Mouse (Mus musculus) olfactory bulb, adult 2 months (tissue): Measurements from ENCODE around the gene Hic2.

Source experiments
- CTCF ChIP-seq: fragments of 200-500 bp; IDR thresholded peaks from 2 replicates; pipeline ENCODE4 v1.5.1; 2012; ENCODE audit warnings: low read depth, mild to moderate bottlenecking, low read length, moderate library complexity; ENCODE audit not compliant: insufficient read depth
- POLR2A ChIP-seq: fragments of 200-500 bp; IDR thresholded peaks from 2 replicates; pipeline ENCODE4 v1.6.1; 2012; ENCODE audit warnings: mild to moderate bottlenecking, low read depth, low read length, moderate library complexity; ENCODE audit not compliant: insufficient read depth

DNA sequence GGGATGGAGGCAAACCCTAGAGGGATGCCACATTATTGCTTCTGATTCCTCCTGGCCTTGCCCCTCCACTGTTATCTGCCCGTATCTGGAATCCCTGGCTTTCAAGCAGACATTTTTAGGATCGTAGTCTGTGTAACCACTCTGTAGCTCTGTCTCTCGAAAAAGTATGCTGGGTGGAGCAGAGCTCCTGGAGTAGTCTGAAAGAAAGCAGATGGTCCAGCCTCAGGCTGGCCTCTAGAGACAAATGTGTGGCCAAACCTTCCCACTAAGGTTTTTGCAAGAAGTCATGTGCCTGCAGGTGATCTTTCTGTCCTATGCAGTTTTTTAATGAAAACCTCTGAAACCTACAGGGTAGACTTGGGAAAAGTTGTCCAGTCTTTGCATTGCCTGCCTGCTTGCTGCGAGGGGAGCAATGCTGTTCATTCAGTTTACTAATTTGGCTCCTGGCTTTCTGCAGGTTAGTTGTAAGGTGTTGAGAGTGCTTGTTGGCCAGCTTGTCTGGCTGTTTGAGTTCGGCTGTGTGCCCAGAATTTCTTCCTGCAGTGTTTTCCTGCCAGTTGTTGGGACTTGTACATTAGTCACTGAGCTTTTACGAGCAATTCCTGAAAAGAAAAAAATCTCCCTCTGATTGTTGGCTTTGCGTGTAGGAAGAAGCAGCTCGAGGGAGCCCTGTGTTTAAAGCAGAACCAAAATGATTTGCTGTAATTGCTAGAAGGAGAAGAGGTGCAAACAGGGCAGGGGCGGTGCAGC lies 1.7 kb downstream of the Hic2 start:
- no peak for TF ChIP-seq POLR2A
- TF ChIP-seq CTCF = no peak
